Mouse (Mus musculus): ENCODE measurements around the gene Gpr75. TPM values are rescaled to one million over a fixed set of nuclear protein-coding genes. Genes with fewer than 3 reads are reported as not detected.

Gpr75 gene
- not detected for total RNA-seq (2021)
- long read RNA-seq, experiment 1: 0 reads
- long read RNA-seq, experiment 2: 0 reads

- DNase-seq: peak; percentile 41 to 45
Measured at GRCm38 (mm10) chr11:30885171-30885871, at the start of gene Gpr75, which contains the start of gene Asb3. Gene Gpr75, plus strand, starts transcription at chr11:30885358. Gene Asb3, plus strand, starts transcription at chr11:30885416.

GRCm38 (mm10) chr11:30838793-30839192, 46.4 kb upstream of the Gpr75 start:
- DNase-seq: no peak

- no peak for DNase-seq
Measured at GRCm38 (mm10) chr11:30844355-30844754, 40.8 kb upstream of the Gpr75 start.

- DNase-seq: no peak
Measured at GRCm38 (mm10) chr11:30872425-30872824, 12.7 kb upstream of the Gpr75 start.

GRCm38 (mm10) chr11:30888153-30888552, 3.0 kb downstream of the Gpr75 start:
- no peak for DNase-seq

GRCm38 (mm10) chr11:30896201-30896600, 11.0 kb downstream of the Gpr75 start:
- no peak for DNase-seq

GRCm38 (mm10) chr11:30899312-30899711, 14.2 kb downstream of the Gpr75 start:
- no peak for DNase-seq

GRCm38 (mm10) chr11:30912311-30912710, 27.2 kb downstream of the Gpr75 start:
- no peak for DNase-seq

- no peak for DNase-seq
Measured at GRCm38 (mm10) chr11:30920641-30921040, 35.5 kb downstream of the Gpr75 start.

GRCm38 (mm10) chr11:30923283-30923682, 38.1 kb downstream of the Gpr75 start:
- DNase-seq: no peak

- DNase-seq: no peak
Measured at GRCm38 (mm10) chr11:30928079-30928478, 42.9 kb downstream of the Gpr75 start.

GRCm38 (mm10) chr11:30928498-30928897, 43.3 kb downstream of the Gpr75 start:
- DNase-seq: no peak

Other genes starting within 250 kb of the Gpr75 start
- 10 to 100 TPM; 88.1 to 90.2 TPM for gene Acyp2, start 235.8 kb upstream of the Gpr75 start, total RNA-seq (2021)
- gene Psme4, start 113.6 kb upstream of the Gpr75 start, total RNA-seq (2021): 100 to 1,000 TPM; 195 to 202 TPM
- gene Asb3, start 58 bp downstream of the Gpr75 start, total RNA-seq (2021): 1 to 10 TPM; 8.5 to 9.2 TPM
- gene Erlec1, start 69.0 kb downstream of the Gpr75 start, total RNA-seq (2021): 10 to 100 TPM; 40.5 to 42.2 TPM
- gene Chac2, start 101.0 kb downstream of the Gpr75 start, total RNA-seq (2021): 10 to 100 TPM; 23.7 to 30.7 TPM